Mouse (Mus musculus): ENCODE results near the gene Olfr1463. TPM values are rescaled to one million over a fixed set of nuclear protein-coding genes. Genes with fewer than 3 reads are reported as not detected.

Gene Olfr1463
- not detected in 2 replicates for polyA plus RNA-seq (2015; fragmentation: Nextera tagmentation; extraction: Ambion mirVana)

- Histone ChIP-seq H3K4me3 (replicated peaks) (no peak within 1 kb of the TSS), H3K27me3 (replicated peaks) (no peaks in the 10 kb centered on the region), H3K4me1 (no peaks in the 10 kb centered on the region), H3K9me3 (no peaks in the 10 kb centered on the region), H3K36me3 (no peaks in the 10 kb centered on the region), H3K9ac (no peak within 1 kb of the TSS), H3K4me2 (no peak within 1 kb of the TSS), H3K27ac (no peak within 1 kb of the TSS)
- ATAC-seq (ENCODE audit: insufficient read depth, low FRiP score, low read depth) = no peak
Measured at GRCm38 (mm10) chr19:13231028-13231427, at the start of gene Olfr1463. Gene Olfr1463, plus strand, starts transcription at chr19:13231328.

- Histone ChIP-seq H3K4me1 (no peaks in the 10 kb centered on the region), H3K27ac (no peak within 1 kb of the TSS), H3K9me3 (no peaks in the 10 kb centered on the region), H3K4me2 (no peak within 1 kb of the TSS), H3K36me3 (no peaks in the 10 kb centered on the region), H3K4me3 (replicated peaks) (no peak within 1 kb of the TSS), H3K9ac (no peak within 1 kb of the TSS), H3K27me3 (replicated peaks) (no peaks in the 10 kb centered on the region)
- no peak for ATAC-seq (ENCODE audit: insufficient read depth, low FRiP score, low read depth)
- WGBS = 78% methylated on average over 1 of the region's 1 CpGs
Measured at GRCm38 (mm10) chr19:13185434-13185833, 45.7 kb upstream of the Olfr1463 start, which contains the start of gene Olfr1462. Gene Olfr1462, plus strand, starts transcription at chr19:13185734.

GRCm38 (mm10) chr19:13221666-13222065 is 9.5 kb upstream of the Olfr1463 start:
- no peak overlapping the region for H3K9ac ChIP-seq
- H3K4me3 ChIP-seq (replicated peaks) = no peak overlapping the region
- H3K27me3 ChIP-seq (replicated peaks) = no peaks in the 10 kb centered on the region
- no peak for ATAC-seq (ENCODE audit: insufficient read depth, low FRiP score, low read depth)
- H3K36me3 ChIP-seq = no peaks in the 10 kb centered on the region
- 84% methylated on average over 11 of the region's 11 CpGs for WGBS
- no peaks in the 10 kb centered on the region for H3K4me1 ChIP-seq
- no peak overlapping the region for H3K27ac ChIP-seq
- H3K4me2 ChIP-seq = no peak overlapping the region
- no peaks in the 10 kb centered on the region for H3K9me3 ChIP-seq

Other genes with a start within 250 kb of the Olfr1463 start
- not detected in 2 replicates for gene Olfr1451, start 236.3 kb upstream of the Olfr1463 start, polyA plus RNA-seq (2015; fragmentation: Nextera tagmentation; extraction: Ambion mirVana)
- not detected in 2 replicates for gene Olfr1453, start 203.0 kb upstream of the Olfr1463 start, polyA plus RNA-seq (2015; fragmentation: Nextera tagmentation; extraction: Ambion mirVana)
- not detected in 2 replicates for gene Olfr1454, start 170.7 kb upstream of the Olfr1463 start, polyA plus RNA-seq (2015; fragmentation: Nextera tagmentation; extraction: Ambion mirVana)
- not detected in 2 replicates for gene Olfr1457, start 133.4 kb upstream of the Olfr1463 start, polyA plus RNA-seq (2015; fragmentation: Nextera tagmentation; extraction: Ambion mirVana)
- not detected in 2 replicates for gene Olfr1458, start 124.6 kb upstream of the Olfr1463 start, polyA plus RNA-seq (2015; fragmentation: Nextera tagmentation; extraction: Ambion mirVana)
- not detected in 2 replicates for gene Olfr1459, start 81.8 kb upstream of the Olfr1463 start, polyA plus RNA-seq (2015; fragmentation: Nextera tagmentation; extraction: Ambion mirVana)
- not detected in 2 replicates for gene Olfr1461, start 68.3 kb upstream of the Olfr1463 start, polyA plus RNA-seq (2015; fragmentation: Nextera tagmentation; extraction: Ambion mirVana)
- not detected in 2 replicates for gene Olfr1462, start 45.6 kb upstream of the Olfr1463 start, polyA plus RNA-seq (2015; fragmentation: Nextera tagmentation; extraction: Ambion mirVana)
- gene Olfr1465, start 84.2 kb downstream of the Olfr1463 start, polyA plus RNA-seq (2015; fragmentation: Nextera tagmentation; extraction: Ambion mirVana) = not detected in 2 replicates
- not detected in 2 replicates for gene Olfr1466, start 107.5 kb downstream of the Olfr1463 start, polyA plus RNA-seq (2015; fragmentation: Nextera tagmentation; extraction: Ambion mirVana)
- not detected in 2 replicates for gene Olfr1467, start 130.9 kb downstream of the Olfr1463 start, polyA plus RNA-seq (2015; fragmentation: Nextera tagmentation; extraction: Ambion mirVana)
- not detected in 2 replicates for gene Olfr1469, start 176.5 kb downstream of the Olfr1463 start, polyA plus RNA-seq (2015; fragmentation: Nextera tagmentation; extraction: Ambion mirVana)
- gene Olfr1471, start 212.1 kb downstream of the Olfr1463 start, polyA plus RNA-seq (2015; fragmentation: Nextera tagmentation; extraction: Ambion mirVana) = not detected in 2 replicates
- not detected in 2 replicates for gene Olfr1472, start 224.8 kb downstream of the Olfr1463 start, polyA plus RNA-seq (2015; fragmentation: Nextera tagmentation; extraction: Ambion mirVana)
- not detected in 2 replicates for gene Olfr1474, start 238.2 kb downstream of the Olfr1463 start, polyA plus RNA-seq (2015; fragmentation: Nextera tagmentation; extraction: Ambion mirVana)
- not detected in 2 replicates for gene Olfr1475, start 248.9 kb downstream of the Olfr1463 start, polyA plus RNA-seq (2015; fragmentation: Nextera tagmentation; extraction: Ambion mirVana)

Measured in stomach, embryonic 15.5 days (tissue).